Mouse (Mus musculus): ENCODE results near the gene Snrnp27. TPM values are rescaled to one million over a fixed set of nuclear protein-coding genes. Genes with fewer than 3 reads are reported as not detected.

Gene Snrnp27
- polyA plus RNA-seq, 1 experiment from 2014 or later: 120 TPM

DNA sequence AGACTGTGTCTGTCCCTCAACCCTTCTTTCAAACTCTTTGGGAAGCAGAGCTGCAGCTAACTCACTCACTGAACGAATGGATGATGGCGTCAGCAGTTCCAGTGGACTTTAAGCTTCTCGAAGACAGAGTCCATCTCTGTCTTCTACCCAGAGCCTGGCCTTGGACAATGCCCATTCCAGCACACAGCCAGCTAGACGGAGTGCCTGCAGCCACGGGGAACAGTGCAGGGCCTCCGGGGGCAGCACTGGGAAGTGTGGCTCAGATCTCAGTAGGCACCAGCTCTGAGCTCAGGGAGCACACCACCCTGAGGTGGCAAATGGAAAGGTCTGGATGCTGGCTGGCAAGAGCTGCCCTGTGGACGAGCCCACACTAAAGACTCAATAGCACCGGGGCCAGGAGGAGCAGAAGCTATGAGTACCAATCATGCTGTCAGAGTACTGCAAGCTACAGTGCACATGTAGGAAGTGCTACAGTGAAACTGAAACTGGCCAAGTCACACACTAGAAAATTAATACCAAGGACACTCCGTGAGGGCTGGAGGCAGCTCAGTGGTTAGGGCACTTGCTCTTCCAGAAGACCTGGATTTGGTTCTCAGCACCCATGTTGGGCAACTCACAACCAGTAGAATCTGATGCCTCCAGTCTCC lies 29.9 kb downstream of the Snrnp27 start:
- no peak overlapping the region for H3K27ac ChIP-seq
- no peak overlapping the region for H3K9ac ChIP-seq (ENCODE audit: low read depth, low read length)
- H3K4me3 ChIP-seq (replicated peaks; ENCODE audit: low read depth, low read length): no peak overlapping the region
- H3K4me2 ChIP-seq (ENCODE audit: low read length): no peak overlapping the region
- peaks cover 38% of the 10 kb centered on the region for H3K36me3 ChIP-seq (ENCODE audit: insufficient read depth, low read length)
- peak; percentile 44; the same call in 1 of the 2 replicates for TF ChIP-seq CTCF (IDR thresholded peaks at IDR 0.05; ENCODE audit: low read depth)
- ATAC-seq (replicated peaks; ENCODE audit: low FRiP score, low read depth) (no peak; the same call in 1 of the 2 replicates), DNase-seq (ENCODE audit: low spot score) (peak; percentile 24)
- no peaks in the 10 kb centered on the region for H3K9me3 ChIP-seq (replicated peaks; ENCODE audit: low read length)
- H3K4me1 ChIP-seq (replicated peaks; ENCODE audit: insufficient read depth, low read length): no peaks in the 10 kb centered on the region
- WGBS: 71% methylated on average over 9 of the region's 9 CpGs
- H3K27me3 ChIP-seq (ENCODE audit: insufficient read depth, low read length): no peaks in the 10 kb centered on the region

DNA sequence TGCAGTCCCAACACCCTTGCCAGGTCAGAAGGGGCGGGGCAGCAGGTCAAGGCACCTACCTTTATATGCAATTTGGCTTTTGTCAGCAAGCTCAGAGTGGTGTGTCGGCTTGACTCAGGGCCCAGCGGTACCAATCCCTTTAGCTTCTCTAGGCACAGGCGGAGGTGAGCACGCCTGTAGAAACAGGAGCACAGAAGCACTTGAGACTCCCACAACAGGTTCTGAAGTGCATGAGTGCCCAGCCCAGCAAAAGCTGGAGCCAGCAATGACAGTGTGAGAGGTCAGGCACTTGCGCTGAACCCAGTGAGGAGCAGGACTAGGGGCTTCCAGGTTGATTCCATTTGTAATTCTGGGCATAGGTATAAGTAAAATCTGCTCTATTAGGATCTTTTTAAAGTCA lies 31.3 kb downstream of the Snrnp27 start:
- Histone ChIP-seq H3K4me2 (ENCODE audit: low read length) (no peak overlapping the region), H3K4me1 (replicated peaks; ENCODE audit: insufficient read depth, low read length) (no peaks in the 10 kb centered on the region), H3K9ac (ENCODE audit: low read depth, low read length) (no peak overlapping the region), H3K4me3 (replicated peaks; ENCODE audit: low read depth, low read length) (no peak overlapping the region), H3K9me3 (replicated peaks; ENCODE audit: low read length) (no peaks in the 10 kb centered on the region), H3K36me3 (ENCODE audit: insufficient read depth, low read length) (peaks cover 36% of the 10 kb centered on the region), H3K27ac (no peak overlapping the region), H3K27me3 (ENCODE audit: insufficient read depth, low read length) (no peaks in the 10 kb centered on the region)
- 82% methylated on average over 6 of the region's 6 CpGs for WGBS
- TF ChIP-seq CTCF (IDR thresholded peaks at IDR 0.05; ENCODE audit: low read depth): no peak
- DNase-seq (ENCODE audit: low spot score) (no peak), ATAC-seq (replicated peaks; ENCODE audit: low FRiP score, low read depth) (no peak)

DNA sequence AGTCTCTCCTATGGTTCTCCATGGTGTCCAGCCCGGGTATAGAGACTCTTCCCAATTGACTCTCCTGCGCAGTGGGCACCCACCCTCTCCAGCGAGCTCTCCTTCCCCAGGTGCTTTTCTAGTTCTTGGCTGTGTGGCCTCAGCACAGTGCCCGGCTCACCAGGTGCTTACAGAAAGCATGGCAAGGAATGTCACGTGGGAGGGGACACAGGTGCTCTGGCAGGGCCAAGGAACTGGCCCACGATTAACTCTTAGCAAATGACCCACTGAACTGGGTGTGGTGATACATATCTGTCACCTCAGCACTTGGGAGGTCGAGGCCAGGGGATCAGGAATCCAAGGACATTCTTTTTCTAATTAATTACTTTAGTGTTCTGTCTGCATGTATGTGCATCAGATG lies 38.2 kb downstream of the Snrnp27 start:
- DNase-seq (ENCODE audit: low spot score): no peak
- H3K36me3 ChIP-seq (ENCODE audit: insufficient read depth, low read length): peaks cover 23% of the 10 kb centered on the region
- no peaks in the 10 kb centered on the region for H3K27me3 ChIP-seq (ENCODE audit: insufficient read depth, low read length)
- no peak for TF ChIP-seq CTCF (IDR thresholded peaks at IDR 0.05; ENCODE audit: low read depth)
- H3K9ac ChIP-seq (ENCODE audit: low read depth, low read length): no peak overlapping the region
- no peak overlapping the region for H3K4me3 ChIP-seq (replicated peaks; ENCODE audit: low read depth, low read length)
- H3K27ac ChIP-seq: no peak overlapping the region
- WGBS: 68% methylated on average over 7 of the region's 7 CpGs
- no peak overlapping the region for H3K4me2 ChIP-seq (ENCODE audit: low read length)
- no peak for ATAC-seq (replicated peaks; ENCODE audit: low FRiP score, low read depth)
- no peaks in the 10 kb centered on the region for H3K4me1 ChIP-seq (replicated peaks; ENCODE audit: insufficient read depth, low read length)
- no peaks in the 10 kb centered on the region for H3K9me3 ChIP-seq (replicated peaks; ENCODE audit: low read length)

DNA sequence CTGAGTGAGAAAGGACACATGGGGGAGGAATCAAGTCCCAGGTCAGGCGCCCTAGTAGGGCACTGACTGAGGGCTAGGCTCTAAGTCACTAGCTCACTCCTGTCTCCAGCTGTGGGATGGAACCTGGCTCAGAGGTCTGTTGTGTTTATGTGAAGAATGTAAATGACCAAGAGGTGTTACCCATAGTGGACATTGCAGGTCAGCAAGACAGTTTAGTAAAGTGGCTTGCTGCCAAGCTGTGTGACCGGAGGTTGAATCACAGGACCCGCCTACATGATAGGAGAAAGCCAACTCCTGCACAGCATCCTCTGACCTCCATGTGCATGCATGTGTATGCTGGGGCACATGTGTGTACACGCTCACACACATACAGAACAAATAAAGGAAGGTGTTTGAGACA lies 38.8 kb downstream of the Snrnp27 start:
- Histone ChIP-seq H3K9ac (ENCODE audit: low read depth, low read length) (no peak overlapping the region), H3K9me3 (replicated peaks; ENCODE audit: low read length) (no peaks in the 10 kb centered on the region), H3K36me3 (ENCODE audit: insufficient read depth, low read length) (peaks cover 18% of the 10 kb centered on the region), H3K27me3 (ENCODE audit: insufficient read depth, low read length) (no peaks in the 10 kb centered on the region), H3K27ac (no peak overlapping the region), H3K4me1 (replicated peaks; ENCODE audit: insufficient read depth, low read length) (no peaks in the 10 kb centered on the region), H3K4me3 (replicated peaks; ENCODE audit: low read depth, low read length) (no peak overlapping the region), H3K4me2 (ENCODE audit: low read length) (no peak overlapping the region)
- no peak for ATAC-seq (replicated peaks; ENCODE audit: low FRiP score, low read depth)
- no peak for DNase-seq (ENCODE audit: low spot score)
- TF ChIP-seq CTCF (IDR thresholded peaks at IDR 0.05; ENCODE audit: low read depth): no peak
- WGBS: 70% methylated on average over 4 of the region's 4 CpGs

DNA sequence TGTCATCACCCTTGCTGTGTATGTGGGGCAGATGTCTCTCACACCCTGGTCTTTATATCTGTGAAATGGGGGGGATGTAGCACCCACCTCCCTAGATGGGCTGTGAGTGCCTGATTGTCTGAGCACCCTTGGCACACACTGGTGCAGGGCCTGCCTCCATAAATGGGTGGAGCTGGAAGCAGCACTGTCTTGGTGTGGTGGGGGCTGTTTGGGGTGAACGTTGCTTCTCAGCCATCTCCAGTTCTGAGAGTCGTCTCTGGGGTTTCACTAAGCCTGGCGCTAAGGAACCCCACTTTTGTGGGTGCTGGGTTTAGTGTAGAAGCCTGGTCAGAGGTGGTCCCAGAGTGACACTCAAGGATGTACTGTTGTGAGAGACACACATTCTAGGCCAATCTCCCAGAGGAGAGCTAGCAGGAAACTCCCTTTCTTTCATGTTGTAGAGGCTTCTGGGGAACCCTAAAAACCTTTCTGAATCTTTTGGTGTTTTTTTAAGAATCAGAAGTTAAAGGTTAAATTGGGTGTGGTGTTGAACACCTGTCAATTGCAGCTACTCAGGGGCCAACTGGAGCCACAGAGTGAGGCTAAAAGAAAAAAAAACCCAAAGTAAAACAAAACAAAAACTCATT lies 39.4 kb downstream of the Snrnp27 start:
- ATAC-seq (replicated peaks; ENCODE audit: low FRiP score, low read depth): no peak
- no peak overlapping the region for H3K9ac ChIP-seq (ENCODE audit: low read depth, low read length)
- no peaks in the 10 kb centered on the region for H3K27me3 ChIP-seq (ENCODE audit: insufficient read depth, low read length)
- no peak overlapping the region for H3K27ac ChIP-seq
- 86% methylated on average over 3 of the region's 3 CpGs for WGBS
- no peaks in the 10 kb centered on the region for H3K9me3 ChIP-seq (replicated peaks; ENCODE audit: low read length)
- no peaks in the 10 kb centered on the region for H3K4me1 ChIP-seq (replicated peaks; ENCODE audit: insufficient read depth, low read length)
- peaks cover 11% of the 10 kb centered on the region for H3K36me3 ChIP-seq (ENCODE audit: insufficient read depth, low read length)
- no peak overlapping the region for H3K4me3 ChIP-seq (replicated peaks; ENCODE audit: low read depth, low read length)
- no peak for TF ChIP-seq CTCF (IDR thresholded peaks at IDR 0.05; ENCODE audit: low read depth)
- no peak overlapping the region for H3K4me2 ChIP-seq (ENCODE audit: low read length)
- DNase-seq (ENCODE audit: low spot score): no peak

DNA sequence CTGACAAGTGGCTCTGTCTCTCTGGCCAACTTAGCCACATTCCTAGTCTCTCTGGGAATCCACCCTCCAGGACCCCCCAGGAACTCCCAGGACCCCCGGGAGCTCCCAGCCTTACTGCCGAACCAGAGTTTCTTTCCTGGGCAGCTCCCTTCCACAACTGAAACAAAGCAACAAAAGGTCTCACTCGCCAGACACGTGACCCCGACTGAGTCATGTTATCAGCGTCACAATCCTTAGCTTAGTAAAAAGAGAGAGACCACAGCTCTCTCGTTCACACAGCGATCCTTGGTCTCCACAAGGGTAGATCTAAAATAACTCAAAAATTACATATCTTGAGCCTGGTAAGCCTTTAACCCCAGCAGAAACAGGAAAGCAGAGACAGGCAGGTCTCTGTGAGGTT lies 42.6 kb downstream of the Snrnp27 start:
- H3K4me1 ChIP-seq (replicated peaks; ENCODE audit: insufficient read depth, low read length): no peaks in the 10 kb centered on the region
- 69% methylated on average over 8 of the region's 8 CpGs for WGBS
- no peak overlapping the region for H3K9ac ChIP-seq (ENCODE audit: low read depth, low read length)
- no peak overlapping the region for H3K27ac ChIP-seq
- no peak for TF ChIP-seq CTCF (IDR thresholded peaks at IDR 0.05; ENCODE audit: low read depth)
- DNase-seq (ENCODE audit: low spot score) (no peak), ATAC-seq (replicated peaks; ENCODE audit: low FRiP score, low read depth) (no peak)
- H3K4me3 ChIP-seq (replicated peaks; ENCODE audit: low read depth, low read length): no peak overlapping the region
- no peak overlapping the region for H3K4me2 ChIP-seq (ENCODE audit: low read length)
- no peaks in the 10 kb centered on the region for H3K36me3 ChIP-seq (ENCODE audit: insufficient read depth, low read length)
- H3K27me3 ChIP-seq (ENCODE audit: insufficient read depth, low read length): no peaks in the 10 kb centered on the region
- no peaks in the 10 kb centered on the region for H3K9me3 ChIP-seq (replicated peaks; ENCODE audit: low read length)

Measured in kidney, postnatal 0 days (tissue).